Mouse (Mus musculus) heart, embryonic 14.5 days (tissue): ENCODE results near the gene Serinc3. TPM values are rescaled to one million over a fixed set of nuclear protein-coding genes. Genes with fewer than 3 reads are reported as not detected.
"Not testable (repeated sequence)": the region's sequence is repeated elsewhere in the genome, so short reads cannot be mapped to it uniquely, and the experiment has no call there.

Experiments used
- ATAC-seq: fragments of 200-750 bp; cut with Nextera tagmentation; 2 replicates; pipeline ENCODE4 v1.8.0; 2017; ENCODE audit warnings: low read depth, moderate TSS enrichment; ENCODE audit not compliant: insufficient number of reproducible peaks, insufficient read depth, low FRiP score
- H3K27ac ChIP-seq, 2 experiments: fragments of 200-500 bp in 1 of 2; fragments of 300-500 bp in 1 of 2; sonication (generic) in 1 of 2; replicated peaks in 1 of 2; 2 replicates each; pipeline ENCODE4 v1.5.1; 2012 to 2014; ENCODE audit warnings: low read depth in 2 of 2, low read length in 2 of 2, control low read depth in 1 of 2, mild to moderate bottlenecking in 1 of 2, mixed read lengths in 1 of 2; ENCODE audit not compliant: control insufficient read depth in 1 of 2, insufficient read depth in 1 of 2
- H3K27me3 ChIP-seq: fragments of 300-500 bp; sonication (generic); 2 replicates; pipeline ENCODE4 v1.6.1; 2014; ENCODE audit warnings: mild to moderate bottlenecking, low read length, control low read depth; ENCODE audit not compliant: control insufficient read depth, insufficient read depth
- H3K36me3 ChIP-seq: fragments of 300-500 bp; sonication (generic); 2 replicates; pipeline ENCODE4 v1.6.1; 2014; ENCODE audit warnings: mild to moderate bottlenecking, control low read depth, low read length, mixed read lengths; ENCODE audit not compliant: control insufficient read depth, insufficient read depth
- H3K4me1 ChIP-seq, 2 experiments: fragments of 200-500 bp in 1 of 2; fragments of 300-500 bp in 1 of 2; sonication (generic) in 1 of 2; 2 replicates each; pipeline ENCODE4 v1.6.1; 2012 to 2014; ENCODE audit warnings: low read length in 2 of 2, control low read depth in 1 of 2, mixed read lengths in 1 of 2; ENCODE audit not compliant: control insufficient read depth in 2 of 2, insufficient read depth in 2 of 2
- H3K4me2 ChIP-seq: fragments of 300-500 bp; sonication (generic); 2 replicates; pipeline ENCODE4 v1.6.1; 2014; ENCODE audit warnings: mild to moderate bottlenecking, low read length
- H3K4me3 ChIP-seq, 2 experiments: fragments of 200-500 bp in 1 of 2; fragments of 300-500 bp in 1 of 2; sonication (generic) in 1 of 2; 2 replicates each; pipeline ENCODE4 v1.5.1; 2012 to 2014; ENCODE audit warnings: low read length in 2 of 2, mild to moderate bottlenecking in 2 of 2, control low read depth in 1 of 2, low read depth in 1 of 2, moderate library complexity in 1 of 2; ENCODE audit not compliant: control insufficient read depth in 1 of 2, insufficient read depth in 1 of 2
- H3K9ac ChIP-seq: fragments of 300-500 bp; sonication (generic); 2 replicates; pipeline ENCODE4 v1.6.1; 2014; ENCODE audit warnings: mild to moderate bottlenecking, low read length
- H3K9me3 ChIP-seq: fragments of 300-500 bp; sonication (generic); 2 replicates; pipeline ENCODE4 v1.6.1; 2016; ENCODE audit warnings: low read length, control low read depth; ENCODE audit not compliant: control insufficient read depth
- WGBS: fragments of 180-500 bp; shearing (Covaris S2); extraction: QIAGEN DNeasy Blood & Tissue Kit; methylation state at CpG from one replicate; pipeline ENCODE4 v1.1.7; 2014; 5-methylcytosine and 5-hydroxymethylcytosine counted together
- polyA plus RNA-seq: library from polyadenylated mRNA; unstranded; fragments of >200 nt; fragmentation: Nextera tagmentation; extraction: Ambion mirVana; gene quantifications from 2 replicates; pipeline ENCODE4 v1.2.1, GENCODE M21; 2014

Serinc3 gene
- polyA plus RNA-seq, 1 experiment from 2014 or later, result 79.0 TPM

GRCm38 (mm10) chr2:163641681-163642080 lies 3.2 kb downstream of the Serinc3 start:
- peaks cover 18 to 73% of the 10 kb centered on the region in 2 experiments for H3K4me1 ChIP-seq
- H3K36me3 ChIP-seq, result peaks cover 27% of the 10 kb centered on the region
- WGBS, result 54% methylated on average over 3 of the region's 3 CpGs
- H3K4me2 ChIP-seq, result peak overlapping the region; percentile 72
- no peaks in the 10 kb centered on the region for H3K9me3 ChIP-seq
- H3K27ac ChIP-seq, result peak overlapping the region; percentile 1 to 79; a peak in 2 of 4 replicates
- H3K27me3 ChIP-seq, result no peaks in the 10 kb centered on the region
- no peak overlapping the region for H3K4me3 ChIP-seq
- H3K9ac ChIP-seq, result peak overlapping the region; percentile 31; the same call in 1 of the 2 replicates
- no peak for ATAC-seq

GRCm38 (mm10) chr2:163640493-163640892 lies 4.4 kb downstream of the Serinc3 start:
- H3K4me3 ChIP-seq, result no peak overlapping the region
- no peaks in the 10 kb centered on the region for H3K9me3 ChIP-seq
- H3K27ac ChIP-seq, result peak overlapping the region in 1 of 2 experiments; percentile 26; a peak in 1 of 4 replicates
- no peaks in the 10 kb centered on the region for H3K27me3 ChIP-seq
- H3K36me3 ChIP-seq, result peaks cover 38% of the 10 kb centered on the region
- H3K4me2 ChIP-seq, result peak overlapping the region; percentile 23; the same call in 1 of the 2 replicates
- peaks cover 15 to 66% of the 10 kb centered on the region in 2 experiments for H3K4me1 ChIP-seq
- no peak for ATAC-seq
- no peak overlapping the region for H3K9ac ChIP-seq
- WGBS, result 77% methylated on average over 3 of the region's 3 CpGs

- H3K4me2 ChIP-seq, result peak overlapping the region; percentile 53
- peaks cover 12 to 51% of the 10 kb centered on the region in 2 experiments for H3K4me1 ChIP-seq
- peak overlapping the region; percentile 78 to 84 for H3K27ac ChIP-seq
- ATAC-seq, result 0 out of 2 replicates have a peak, but pooled peaks have one; percentile 42
- H3K9me3 ChIP-seq, result no peaks in the 10 kb centered on the region
- peaks cover 63% of the 10 kb centered on the region for H3K36me3 ChIP-seq
- H3K4me3 ChIP-seq, result no peak overlapping the region
- under 1% methylated on average over 5 of the region's 5 CpGs for WGBS
- H3K9ac ChIP-seq, result peak overlapping the region; percentile 62
- no peaks in the 10 kb centered on the region for H3K27me3 ChIP-seq
These were observed 7.2 kb downstream of the Serinc3 start for GRCm38 (mm10) chr2:163637655-163638266.

- Histone ChIP-seq H3K36me3 (peaks cover 75% of the 10 kb centered on the region), H3K27me3 (no peaks in the 10 kb centered on the region), H3K9ac (no peak overlapping the region), H3K9me3 (no peaks in the 10 kb centered on the region), H3K4me3 (no peak overlapping the region), H3K4me1 (peaks cover 12 to 38% of the 10 kb centered on the region in 2 experiments), H3K27ac (no peak overlapping the region), H3K4me2 (no peak overlapping the region)
- 97% methylated on average over 2 of the region's 2 CpGs for WGBS
- no peak for ATAC-seq
These were observed 8.9 kb downstream of the Serinc3 start for GRCm38 (mm10) chr2:163636057-163636456.

- no peak for ATAC-seq
- peaks cover 12 to 22% of the 10 kb centered on the region in 2 experiments for H3K4me1 ChIP-seq
- 92% methylated on average over 2 of the region's 2 CpGs for WGBS
- no peak overlapping the region for H3K9ac ChIP-seq
- H3K4me2 ChIP-seq, result no peak overlapping the region
- H3K27me3 ChIP-seq, result no peaks in the 10 kb centered on the region
- peaks cover 85% of the 10 kb centered on the region for H3K36me3 ChIP-seq
- no peaks in the 10 kb centered on the region for H3K9me3 ChIP-seq
- no peak overlapping the region for H3K27ac ChIP-seq
- H3K4me3 ChIP-seq, result no peak overlapping the region
These were observed 10.7 kb downstream of the Serinc3 start for GRCm38 (mm10) chr2:163634211-163634610.

- WGBS, result 89% methylated on average over 2 of the region's 2 CpGs
- no peaks in the 10 kb centered on the region for H3K9me3 ChIP-seq
- H3K4me1 ChIP-seq, result no peaks in the 10 kb centered on the region
- no peak overlapping the region for H3K9ac ChIP-seq
- peaks cover 97% of the 10 kb centered on the region for H3K36me3 ChIP-seq
- H3K4me2 ChIP-seq, result no peak overlapping the region
- ATAC-seq, result no peak
- H3K4me3 ChIP-seq, result no peak overlapping the region
- H3K27me3 ChIP-seq, result no peaks in the 10 kb centered on the region
- H3K27ac ChIP-seq, result no peak overlapping the region
These were observed 13.2 kb downstream of the Serinc3 start for GRCm38 (mm10) chr2:163631715-163632114.

GRCm38 (mm10) chr2:163631223-163631622 lies 13.7 kb downstream of the Serinc3 start:
- no peaks in the 10 kb centered on the region for H3K27me3 ChIP-seq
- WGBS, result 90% methylated on average over 4 of the region's 4 CpGs
- no peak for ATAC-seq

GRCm38 (mm10) chr2:163621401-163621800 lies 23.5 kb downstream of the Serinc3 start:
- H3K9ac ChIP-seq, H3K27ac ChIP-seq, ATAC-seq, H3K27me3 ChIP-seq, H3K4me2 ChIP-seq, H3K4me1 ChIP-seq, H3K4me3 ChIP-seq, H3K9me3 ChIP-seq: not testable (repeated sequence)
- WGBS, result 96% methylated on average over 3 of the region's 3 CpGs
- peaks cover 98% of the 10 kb centered on the region for H3K36me3 ChIP-seq

More at GRCm38 (mm10) chr2:163631223-163631622, 13.7 kb downstream of the Serinc3 start:
- Histone ChIP-seq H3K9ac (no peak overlapping the region), H3K4me2 (no peak overlapping the region), H3K4me1 (no peaks in the 10 kb centered on the region), H3K9me3 (no peaks in the 10 kb centered on the region), H3K4me3 (no peak overlapping the region), H3K36me3 (peaks cover 97% of the 10 kb centered on the region), H3K27ac (no peak overlapping the region)
